Mouse (Mus musculus) cerebellum, postnatal 14 days (tissue): ENCODE data around the gene Agbl5.

Experiments used
- DNase-seq, 2 experiments: peaks; one replicate each; pipeline ENCODE4 v3.0.0; 2021; ENCODE audit warnings: mixed read lengths in 2 of 2

Gene Agbl5

GRCm38 (mm10) chr5:30921256-30922033 lies 33.0 kb downstream of the Agbl5 start, which contains the start of gene Khk:
Gene Khk, plus strand, starts transcription at chr5:30921431.
- DNase-seq: peak; percentile 97 to 99

- DNase-seq: no peak
Measured at GRCm38 (mm10) chr5:30922581-30923041, 34.1 kb downstream of the Agbl5 start.

DNA sequence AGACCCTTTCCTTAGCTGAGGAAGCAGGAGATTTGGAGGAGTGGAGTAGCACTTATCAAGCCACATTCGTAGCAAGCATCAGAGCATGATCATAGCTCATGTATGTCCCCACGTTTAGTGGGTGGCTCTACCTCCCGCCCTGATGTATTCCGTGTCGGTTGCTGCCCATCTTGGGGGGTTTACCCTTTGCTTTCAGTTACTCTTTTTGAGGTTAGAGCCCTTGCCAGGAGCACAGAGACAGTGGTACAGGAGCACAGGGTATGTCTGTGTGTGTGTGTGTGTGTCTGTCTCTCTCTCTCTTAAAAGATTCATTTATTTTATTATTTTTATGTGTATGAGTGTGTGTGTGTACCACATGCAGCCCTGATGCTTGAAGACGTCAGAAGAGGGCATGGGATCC lies 34.6 kb downstream of the Agbl5 start:
- no peak for DNase-seq

DNA sequence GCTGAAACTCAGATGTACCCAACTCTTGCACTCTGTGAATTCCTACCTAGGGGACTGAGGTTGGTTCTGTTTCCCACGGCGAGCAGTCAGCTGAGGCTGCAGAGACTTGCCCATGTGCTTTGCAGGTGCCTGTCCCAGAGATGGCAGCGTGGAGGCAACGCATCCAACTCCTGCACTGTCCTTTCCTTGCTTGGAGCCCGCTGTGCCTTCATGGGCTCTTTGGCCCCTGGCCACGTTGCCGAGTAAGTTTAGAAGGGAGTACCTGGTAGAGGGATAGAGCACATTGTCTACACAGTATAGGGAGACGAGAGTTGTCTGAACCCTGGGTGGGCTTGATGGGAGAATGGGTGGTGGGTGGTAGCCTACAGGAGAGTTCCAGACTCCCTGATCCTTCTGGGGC lies 36.1 kb downstream of the Agbl5 start:
- no peak for DNase-seq

DNA sequence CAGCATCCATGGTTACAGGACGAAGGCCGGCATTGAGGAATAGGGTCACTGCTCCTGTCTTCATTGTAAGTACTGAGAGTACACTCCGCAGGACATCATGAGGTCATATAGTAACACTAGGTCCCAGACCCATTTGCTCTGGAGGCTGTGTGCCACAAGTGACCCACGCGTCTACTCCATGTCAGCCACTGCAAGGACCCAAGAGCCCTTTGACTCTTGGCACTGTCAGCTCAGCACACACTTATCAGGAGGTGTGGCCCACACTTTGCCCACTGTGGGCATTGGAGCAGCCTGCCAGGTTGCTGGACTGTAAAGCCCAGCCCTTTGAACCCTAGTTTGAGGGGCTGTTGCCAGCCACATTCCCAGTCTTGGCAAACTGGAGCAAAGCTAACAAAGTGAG lies 36.7 kb downstream of the Agbl5 start:
- no peak for DNase-seq

DNA sequence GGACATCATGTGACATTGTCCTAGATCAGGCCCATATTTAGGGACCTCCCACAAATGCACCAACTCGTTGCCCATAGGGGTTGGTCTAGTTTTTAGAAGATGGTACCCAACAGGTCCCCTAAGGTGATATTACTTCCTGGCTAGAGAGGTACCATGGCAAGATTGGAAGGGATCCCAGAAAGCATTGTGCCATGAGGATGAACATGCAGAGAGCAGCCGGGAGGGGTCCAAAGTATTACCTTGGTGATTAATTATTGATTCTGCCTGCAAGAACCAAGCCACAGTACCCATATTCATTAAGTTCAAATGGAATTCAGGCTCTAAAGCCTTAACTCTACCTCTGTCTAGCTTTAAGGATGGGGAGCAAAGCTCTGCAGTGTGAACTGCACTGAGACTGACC lies 37.6 kb downstream of the Agbl5 start:
- DNase-seq: no peak

- peak in 1 of 2 experiments; percentile 52 for DNase-seq
Measured at GRCm38 (mm10) chr5:30927945-30928529, 39.5 kb downstream of the Agbl5 start.

DNA sequence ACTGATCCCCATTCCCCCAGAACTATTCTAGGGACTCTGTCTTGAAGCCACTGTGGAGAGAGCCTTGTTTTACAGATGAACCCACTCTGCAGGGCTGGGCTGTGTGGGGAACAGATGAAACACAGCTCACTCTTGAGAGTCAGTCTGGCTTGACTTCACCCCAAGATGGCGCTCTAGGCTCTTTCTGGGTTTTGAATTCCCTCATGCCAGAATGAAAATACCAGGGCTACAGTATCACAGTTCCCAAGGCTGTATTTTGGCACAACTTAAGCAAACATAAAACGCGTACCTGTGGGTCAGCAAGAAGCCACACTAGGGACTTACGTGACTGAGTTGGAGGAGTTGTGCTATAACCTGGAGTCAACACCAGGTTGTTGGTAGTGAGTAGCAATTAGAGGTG lies 41.6 kb downstream of the Agbl5 start:
- peak; percentile 90 to 93 for DNase-seq

- peak; percentile 53 to 59 for DNase-seq
Measured at GRCm38 (mm10) chr5:30930846-30931245, 42.4 kb downstream of the Agbl5 start.

DNA sequence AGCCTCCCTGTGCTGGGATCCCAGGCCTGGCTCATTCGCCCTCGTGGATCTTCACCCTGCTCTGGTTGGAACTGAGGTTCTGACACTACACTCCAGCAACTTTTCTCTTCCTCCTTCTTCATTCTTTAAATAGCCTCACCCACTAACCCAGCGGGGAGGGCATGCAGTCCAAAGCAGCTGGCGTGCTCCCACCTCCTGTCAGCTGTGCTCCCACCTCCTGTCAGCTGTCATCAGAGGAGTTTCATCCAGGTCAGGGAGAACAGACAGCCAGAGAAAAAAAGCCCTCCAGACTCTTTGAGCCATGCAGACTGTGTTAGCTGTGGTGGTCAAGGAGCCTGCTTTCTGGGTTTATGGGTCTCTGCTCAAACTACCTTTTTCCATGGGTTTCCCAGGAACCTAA lies 42.9 kb downstream of the Agbl5 start:
- DNase-seq: no peak

- DNase-seq: no peak
Measured at GRCm38 (mm10) chr5:30933705-30934104, 45.2 kb downstream of the Agbl5 start.

GRCm38 (mm10) chr5:30934725-30935461 lies 46.4 kb downstream of the Agbl5 start:
- no peak for DNase-seq

DNA sequence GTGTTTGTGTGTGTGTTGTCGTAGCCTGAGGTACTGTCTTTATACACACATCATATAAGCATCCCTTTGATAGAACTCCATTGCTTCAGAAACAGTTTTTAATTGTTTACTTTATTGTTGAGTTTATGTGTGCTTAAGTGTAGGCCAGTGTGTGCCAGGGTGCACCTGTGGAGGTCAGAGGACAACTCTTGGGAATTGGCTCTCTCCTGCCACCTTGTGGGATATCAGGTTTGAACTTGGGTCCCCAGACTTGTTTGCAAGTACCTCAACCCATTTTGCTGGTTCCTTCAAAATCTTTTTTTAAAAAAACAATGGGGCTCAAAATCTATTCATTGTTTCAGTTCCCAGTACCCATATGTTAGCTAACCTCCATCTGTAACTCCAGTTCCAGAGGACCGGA lies 54.5 kb downstream of the Agbl5 start:
- DNase-seq: peak in 1 of 2 experiments; percentile 40

DNA sequence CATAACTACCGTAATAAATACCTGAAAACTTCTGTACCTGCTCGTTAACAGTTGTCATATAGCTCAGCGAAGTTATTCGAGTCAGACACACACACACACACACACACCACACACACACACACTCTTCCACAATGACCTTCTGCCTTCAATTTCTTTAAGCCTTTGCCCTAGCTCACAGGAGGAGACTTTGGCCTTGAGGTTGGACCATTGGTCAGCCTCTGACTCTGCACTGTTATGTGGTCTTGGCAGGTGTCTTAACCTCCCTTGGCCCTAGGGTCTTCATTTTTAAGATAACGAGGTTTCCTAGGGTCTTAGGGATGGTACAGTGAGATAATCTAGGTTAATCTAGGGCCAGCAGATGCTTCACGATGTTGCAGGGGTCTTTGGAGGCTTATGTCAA lies 55.9 kb downstream of the Agbl5 start:
- DNase-seq: no peak

- peak; percentile 75 to 77 for DNase-seq
Measured at GRCm38 (mm10) chr5:30944956-30945781, 56.7 kb downstream of the Agbl5 start, which contains the start of gene Cgref1. Gene Cgref1, minus strand, starts transcription at chr5:30945591.

GRCm38 (mm10) chr5:30948620-30949019 lies 60.1 kb downstream of the Agbl5 start:
- DNase-seq: no peak

DNA sequence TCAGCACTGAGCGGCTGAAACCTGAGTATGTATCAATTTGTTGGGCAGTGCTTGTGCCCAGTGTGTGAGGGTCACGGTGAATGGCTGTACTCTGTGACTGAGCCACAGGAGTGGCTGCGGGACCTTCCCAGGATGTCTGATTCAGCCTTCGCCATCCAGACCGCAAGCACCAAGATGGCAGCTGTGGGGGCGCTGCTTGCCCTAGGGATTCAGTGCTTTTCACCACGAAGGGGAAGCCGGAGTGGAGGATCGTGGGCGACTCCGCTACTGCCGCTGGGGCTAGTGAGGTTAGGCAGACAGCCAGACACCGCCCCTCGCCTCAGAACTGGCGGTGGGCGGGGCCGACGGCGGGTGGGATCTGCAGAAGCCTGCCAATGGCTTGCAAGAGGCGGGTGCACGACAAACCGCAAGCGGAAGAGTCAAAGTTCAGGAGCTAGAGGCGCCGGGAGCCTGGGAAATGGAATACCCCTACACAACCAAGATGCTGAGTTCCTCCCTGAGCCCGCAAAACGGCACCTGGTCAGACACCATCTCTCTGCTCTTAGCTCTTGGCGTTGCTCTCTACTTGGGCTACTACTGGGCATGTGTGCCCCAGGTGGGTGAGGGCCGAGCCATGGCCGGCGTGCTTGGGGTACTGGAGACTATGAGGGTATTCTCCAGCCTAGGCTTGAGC lies 61.3 kb downstream of the Agbl5 start:
- peak; percentile 91 to 92 for DNase-seq

DNA sequence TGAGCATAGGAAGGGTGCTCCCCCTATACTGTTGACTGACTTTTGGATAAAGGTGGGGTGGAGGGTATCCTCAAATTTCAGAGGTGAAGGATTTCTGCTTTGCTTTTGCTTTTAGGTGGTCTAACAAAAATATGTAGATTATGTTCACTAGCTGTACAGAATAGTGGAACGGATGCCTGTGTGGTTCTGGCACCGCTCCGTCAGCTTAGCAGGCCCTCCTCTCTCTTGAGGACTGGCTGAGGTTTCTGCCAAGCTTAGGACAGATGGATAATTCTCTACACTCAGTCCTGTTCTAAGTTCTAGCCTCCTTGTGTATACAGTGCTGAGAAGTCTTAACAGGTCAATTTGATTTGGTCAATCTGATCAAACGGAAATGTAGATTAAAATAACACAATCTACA lies 62.0 kb downstream of the Agbl5 start:
- DNase-seq: peak; percentile 54 to 55

GRCm38 (mm10) chr5:30950922-30951321 lies 62.4 kb downstream of the Agbl5 start:
- DNase-seq: peak in 1 of 2 experiments; percentile 17

DNA sequence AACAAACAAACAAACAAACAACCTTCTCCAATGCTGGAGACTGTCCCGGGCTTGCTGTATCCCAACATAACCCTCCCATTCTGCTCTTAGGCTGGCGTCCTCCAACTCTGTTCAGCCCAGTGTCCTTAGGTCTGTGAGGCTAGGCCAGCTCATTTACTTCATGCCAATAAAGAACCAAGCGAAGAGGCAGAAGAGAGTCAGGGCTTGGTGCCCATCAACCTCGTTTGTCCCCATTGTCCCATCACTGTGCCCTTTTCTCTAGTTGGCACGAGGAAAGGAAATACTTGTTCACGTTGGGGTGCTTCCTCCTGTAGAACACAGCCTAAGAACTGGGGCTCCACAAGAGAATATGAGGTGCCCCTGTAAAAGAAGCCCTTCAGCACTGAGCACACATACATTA lies 63.2 kb downstream of the Agbl5 start:
- DNase-seq: peak in 1 of 2 experiments; percentile 6

GRCm38 (mm10) chr5:30952551-30952950 lies 64.1 kb downstream of the Agbl5 start:
- DNase-seq: no peak

DNA sequence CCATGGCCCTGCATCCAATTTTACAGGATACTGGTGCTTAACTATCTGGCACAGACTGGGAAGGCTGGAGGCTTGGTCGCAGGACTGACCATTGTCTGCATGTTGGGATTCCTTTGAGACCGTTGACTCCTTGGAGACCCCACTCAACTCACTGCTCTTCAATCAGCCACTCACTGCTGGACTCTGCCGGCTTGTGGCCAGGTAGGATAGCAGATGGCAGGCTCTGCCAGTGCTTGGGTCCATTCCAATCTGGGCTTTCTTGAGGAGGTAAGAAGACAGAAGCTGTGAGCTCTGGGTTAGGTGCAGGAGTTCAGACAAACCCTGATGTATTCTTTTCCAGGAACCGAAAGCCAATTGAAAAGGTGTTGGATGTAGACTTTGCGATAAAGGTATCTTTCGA lies 65.6 kb downstream of the Agbl5 start:
- peak; percentile 77 to 80 for DNase-seq
